Mouse (Mus musculus): ENCODE results near the gene Vti1a.

DNA sequence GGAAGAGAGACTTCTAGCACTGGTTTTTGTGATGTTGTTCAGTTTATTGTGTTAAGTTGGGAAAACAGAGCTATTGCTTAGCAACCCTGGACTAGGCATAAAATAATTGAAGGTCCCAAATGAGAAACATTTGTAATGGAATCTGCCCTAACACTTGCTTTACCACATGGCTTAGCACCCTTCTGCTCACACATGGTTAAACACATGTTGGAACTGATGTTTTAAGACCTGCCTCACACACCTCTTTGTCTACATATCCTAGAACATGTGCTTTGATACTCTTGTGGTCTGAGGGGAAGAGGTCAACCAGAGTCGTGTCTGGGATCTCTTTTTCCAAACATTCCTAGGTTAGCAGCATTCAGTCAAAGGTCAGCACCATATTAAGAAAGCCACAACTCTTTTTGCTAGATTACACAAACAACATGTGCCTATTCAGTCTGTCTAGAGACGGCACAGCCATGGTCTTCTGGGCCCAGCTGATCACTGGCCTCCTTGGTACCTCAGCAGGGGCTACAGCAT is 210.7 kb downstream of the Vti1a start:
- TF ChIP-seq POLR2A (IDR thresholded peaks at IDR 0.05; ENCODE audit: insufficient read depth, low read depth, low read length) = no peak
- no peak for TF ChIP-seq CTCF (IDR thresholded peaks at IDR 0.05; ENCODE audit: insufficient read depth, low read depth, low read length)

Data from olfactory bulb, adult 2 months (tissue).